Mouse (Mus musculus) ES-Bruce4 (cell line): ENCODE data around the gene Phf11c. TPM values are rescaled to one million over a fixed set of nuclear protein-coding genes. Genes with fewer than 3 reads are reported as not detected.
"Not testable (repeated sequence)": the region's sequence is repeated elsewhere in the genome, so short reads cannot be mapped to it uniquely, and the experiment has no call there.

Source experiments
- H3K27ac ChIP-seq: 2 replicates; pipeline ENCODE4 v1.5.1; 2012; ENCODE audit warnings: low read length, inconsistent platforms; ENCODE audit not compliant: insufficient read depth
- H3K27me3 ChIP-seq: 2 replicates; pipeline ENCODE4 v1.6.1; 2012; ENCODE audit warnings: mild to moderate bottlenecking, low read length, inconsistent platforms; ENCODE audit not compliant: control insufficient read depth, poor library complexity, insufficient read depth, severe bottlenecking
- H3K36me3 ChIP-seq: 2 replicates; pipeline ENCODE4 v1.6.1; 2012; ENCODE audit warnings: inconsistent platforms, mild to moderate bottlenecking, low read length, moderate library complexity; ENCODE audit not compliant: control insufficient read depth, poor library complexity, insufficient read depth, severe bottlenecking
- H3K4me1 ChIP-seq: one replicate; pipeline ENCODE4 v1.8.1; 2011; ENCODE audit warnings: low read length; ENCODE audit not compliant: control insufficient read depth, insufficient read depth
- H3K4me3 ChIP-seq: 2 replicates; pipeline ENCODE4 v1.5.1; 2011; ENCODE audit warnings: low read depth, mild to moderate bottlenecking, low read length
- H3K9ac ChIP-seq: 2 replicates; pipeline ENCODE4 v1.6.1; 2012; ENCODE audit warnings: low read depth, mild to moderate bottlenecking, inconsistent platforms; ENCODE audit not compliant: poor library complexity, severe bottlenecking
- H3K9me3 ChIP-seq: replicated peaks from 2 replicates; pipeline ENCODE4 v1.6.1; 2012; ENCODE audit warnings: mild to moderate bottlenecking, low read length, inconsistent platforms; ENCODE audit not compliant: control insufficient read depth, poor library complexity, insufficient read depth, severe bottlenecking
- CTCF ChIP-seq: IDR thresholded peaks from one replicate; pipeline ENCODE4 v1.8.1; 2011; ENCODE audit warnings: low read depth, low read length
- EP300 ChIP-seq: IDR thresholded peaks from 2 replicates; pipeline ENCODE4 v1.6.1; 2011; ENCODE audit warnings: low read depth, low read length; ENCODE audit not compliant: insufficient read depth
- POLR2A ChIP-seq: IDR thresholded peaks from one replicate; pipeline ENCODE4 v1.8.1; 2011; ENCODE audit warnings: low read length; ENCODE audit not compliant: insufficient read depth
- polyA plus RNA-seq: library from polyadenylated mRNA; stranded (reverse); fragments of >200 nt; gene quantifications from 2 replicates; pipeline ENCODE4 v1.2.4, GENCODE M21; 2011; ENCODE audit warnings: low read depth; ENCODE audit not compliant: missing spikeins, insufficient read depth, insufficient read length

The Phf11c gene
- polyA plus RNA-seq, 1 experiment: 1.1 TPM

DNA sequence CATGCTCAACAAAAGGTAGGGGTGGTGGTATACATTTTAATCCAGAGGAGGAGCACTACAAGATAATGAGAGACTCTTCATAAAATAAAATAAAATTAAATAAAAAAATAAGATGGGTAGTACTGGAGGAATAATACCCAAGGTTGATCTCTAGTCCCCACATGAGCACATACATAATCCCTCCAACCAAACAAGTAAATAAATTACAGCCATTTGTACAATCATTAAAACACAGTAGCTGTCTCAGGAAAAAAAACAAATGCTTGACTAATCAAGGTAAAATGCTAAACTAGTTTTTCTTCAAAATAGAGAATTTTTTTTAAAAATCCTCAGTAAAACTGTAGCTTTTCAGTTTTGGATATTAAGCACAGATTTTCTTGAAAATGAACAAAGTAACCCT is 40.0 kb upstream of the Phf11c start:
- Histone ChIP-seq H3K27me3 (no peaks in the 10 kb centered on the region), H3K27ac (no peak overlapping the region), H3K9ac (no peak overlapping the region), H3K36me3 (no peaks in the 10 kb centered on the region), H3K4me1 (no peaks in the 10 kb centered on the region), H3K9me3 (no peaks in the 10 kb centered on the region), H3K4me3 (no peak overlapping the region)
- no peak for TF ChIP-seq EP300
- TF ChIP-seq POLR2A: no peak
- TF ChIP-seq CTCF: no peak

DNA sequence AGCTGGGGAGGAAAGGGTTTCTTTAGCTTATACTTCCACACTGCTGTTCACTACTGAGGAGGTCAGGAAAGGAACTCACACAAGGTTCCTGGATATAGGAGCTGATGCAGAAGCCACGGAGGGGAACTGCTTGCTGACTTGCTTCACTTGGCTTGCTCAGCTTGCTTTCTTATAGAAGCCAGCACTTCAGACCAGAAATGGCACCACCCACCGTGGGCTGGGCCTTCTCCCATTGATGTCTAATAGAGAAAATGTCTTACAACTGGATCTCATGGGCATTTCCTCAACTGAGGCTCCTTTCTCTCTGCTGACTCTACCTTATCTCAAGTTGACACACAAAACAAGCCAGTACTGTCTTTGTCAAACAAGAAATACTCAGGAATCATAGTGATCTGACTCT is 38.7 kb upstream of the Phf11c start:
- Histone ChIP-seq H3K27me3 (no peaks in the 10 kb centered on the region), H3K27ac (no peak overlapping the region), H3K36me3 (no peaks in the 10 kb centered on the region), H3K9me3 (no peaks in the 10 kb centered on the region), H3K4me1 (no peaks in the 10 kb centered on the region), H3K9ac (no peak overlapping the region), H3K4me3 (no peak overlapping the region)
- TF ChIP-seq CTCF (no peak), EP300 (no peak), POLR2A (no peak)

DNA sequence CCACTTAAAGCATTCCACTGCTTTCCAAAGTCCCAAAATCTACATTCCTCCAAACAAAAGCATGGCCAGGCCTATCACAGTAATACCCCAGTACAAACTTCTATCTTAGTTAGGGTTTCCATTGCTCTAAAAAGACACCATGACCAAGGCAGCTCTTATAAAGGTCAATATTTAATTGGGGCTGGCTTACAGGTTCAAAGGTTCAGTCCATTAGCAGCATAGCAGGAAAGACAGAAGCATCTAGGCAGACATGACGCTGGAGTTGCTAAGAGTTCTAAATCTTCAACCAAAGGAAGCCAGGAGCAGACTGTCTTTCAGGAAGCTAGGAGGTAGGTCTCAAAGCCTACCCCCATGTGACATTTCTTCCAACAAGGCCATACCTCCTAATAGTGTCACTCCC is 35.4 kb upstream of the Phf11c start:
- Histone ChIP-seq H3K9ac (no peak overlapping the region), H3K36me3 (no peaks in the 10 kb centered on the region), H3K4me3 (no peak overlapping the region), H3K4me1 (no peaks in the 10 kb centered on the region), H3K27ac (no peak overlapping the region), H3K9me3 (no peaks in the 10 kb centered on the region), H3K27me3 (no peaks in the 10 kb centered on the region)
- TF ChIP-seq CTCF: no peak
- TF ChIP-seq EP300: no peak
- TF ChIP-seq POLR2A: no peak

DNA sequence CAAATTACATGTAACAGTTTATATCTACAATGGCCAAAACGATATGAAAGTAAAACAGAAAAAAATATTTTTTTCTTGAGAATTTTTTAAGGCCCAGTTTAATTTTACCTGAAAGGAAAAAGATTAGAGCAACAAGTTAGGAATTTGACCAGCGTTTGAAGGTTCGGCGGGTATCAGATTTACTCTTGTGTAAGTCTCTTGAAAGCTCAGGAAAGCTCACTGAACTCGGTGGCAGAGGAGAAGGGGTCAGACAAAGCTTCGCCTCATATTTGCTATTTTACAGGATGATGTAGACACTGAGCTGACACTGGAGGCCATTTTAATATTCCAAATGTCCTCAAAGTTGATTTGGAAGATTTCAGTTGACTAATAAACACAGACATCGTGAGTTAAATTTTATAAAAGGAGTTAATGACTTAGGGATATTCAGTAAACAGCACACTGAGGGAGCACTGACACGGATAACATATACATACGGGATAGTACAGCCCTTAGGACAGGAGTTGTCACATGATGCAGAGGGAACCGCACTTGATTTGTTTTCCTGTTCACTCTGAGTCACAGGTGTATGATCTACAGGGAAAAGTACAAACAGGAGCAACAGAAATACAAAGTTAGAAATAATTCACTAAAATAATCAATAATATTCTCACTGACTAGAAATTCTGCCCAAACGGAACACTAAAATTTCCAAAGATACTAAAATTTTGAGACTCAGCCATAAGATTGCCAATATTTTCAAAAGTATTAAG is 27.9 kb upstream of the Phf11c start:
- TF ChIP-seq POLR2A (no peak), EP300 (no peak), CTCF (no peak)

DNA sequence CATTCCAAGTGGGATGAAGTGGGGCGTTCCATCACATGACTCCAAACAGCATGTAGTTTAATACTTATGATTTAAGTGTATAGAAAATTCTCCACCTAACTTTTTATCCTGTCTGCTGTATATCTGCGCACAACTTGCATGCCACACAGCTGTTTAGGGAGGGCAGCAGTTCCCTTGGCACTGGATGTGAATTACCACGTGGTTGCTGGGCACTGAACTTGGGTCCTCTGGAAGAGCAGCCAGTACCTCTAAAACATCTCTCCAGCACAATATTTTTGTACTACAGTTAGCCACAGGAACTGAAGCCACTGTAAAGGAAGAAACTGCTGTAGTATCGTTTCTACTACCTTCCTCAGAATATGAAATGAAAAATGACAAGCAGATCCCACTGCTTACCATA is 23.0 kb upstream of the Phf11c start:
- TF ChIP-seq CTCF (no peak), POLR2A (no peak), EP300 (no peak)
- H3K27ac ChIP-seq: no peak overlapping the region
- H3K9me3 ChIP-seq: no peaks in the 10 kb centered on the region
- no peaks in the 10 kb centered on the region for H3K27me3 ChIP-seq
- H3K9ac ChIP-seq: no peak overlapping the region
- no peaks in the 10 kb centered on the region for H3K4me1 ChIP-seq
- H3K4me3 ChIP-seq: no peak overlapping the region
- H3K36me3 ChIP-seq: no peaks in the 10 kb centered on the region

More for the DNA sequence above, 27.9 kb upstream of the Phf11c start:
- Histone ChIP-seq H3K4me3 (no peak overlapping the region), H3K9ac (no peak overlapping the region), H3K36me3 (no peaks in the 10 kb centered on the region), H3K9me3 (no peaks in the 10 kb centered on the region), H3K27ac (no peak overlapping the region), H3K27me3 (no peaks in the 10 kb centered on the region), H3K4me1 (no peaks in the 10 kb centered on the region)

DNA sequence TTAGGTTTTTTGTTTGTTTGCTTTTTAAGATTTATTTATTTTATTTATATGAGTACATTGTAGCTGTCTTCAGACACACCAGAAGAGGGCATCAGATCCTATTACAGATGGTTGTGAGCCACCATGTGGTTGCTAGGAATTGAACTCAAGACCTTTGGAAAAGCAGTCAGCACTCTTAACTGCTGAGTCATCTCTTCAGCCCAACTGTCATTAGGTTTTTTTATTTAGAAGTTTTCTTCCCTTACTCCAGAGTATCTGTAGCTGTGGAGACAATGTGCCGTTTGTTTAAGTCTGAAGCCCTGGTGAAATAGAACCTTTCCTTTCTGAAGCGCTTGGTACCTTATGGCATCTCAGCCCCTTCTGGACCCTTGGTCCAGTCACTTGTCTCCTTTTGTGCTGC is 19.8 kb upstream of the Phf11c start:
- H3K36me3 ChIP-seq, H3K27ac ChIP-seq, H3K4me3 ChIP-seq, H3K4me1 ChIP-seq, H3K27me3 ChIP-seq, H3K9me3 ChIP-seq, H3K9ac ChIP-seq: not testable (repeated sequence)
